Mouse (Mus musculus): ENCODE measurements at regions not wholly inside any gene's neighbourhood (a gene's known extent, or its start where the extent isn't known, plus 50 kb on each side); places are given as distances from the start of the nearest gene placed in this dataset.

- DNase-seq (ENCODE audit: low read depth, low spot score) = no peak
Observed at GRCm38 (mm10) chr5:60966939-60967338, 841.7 kb upstream of the G6pd2 start.

DNA sequence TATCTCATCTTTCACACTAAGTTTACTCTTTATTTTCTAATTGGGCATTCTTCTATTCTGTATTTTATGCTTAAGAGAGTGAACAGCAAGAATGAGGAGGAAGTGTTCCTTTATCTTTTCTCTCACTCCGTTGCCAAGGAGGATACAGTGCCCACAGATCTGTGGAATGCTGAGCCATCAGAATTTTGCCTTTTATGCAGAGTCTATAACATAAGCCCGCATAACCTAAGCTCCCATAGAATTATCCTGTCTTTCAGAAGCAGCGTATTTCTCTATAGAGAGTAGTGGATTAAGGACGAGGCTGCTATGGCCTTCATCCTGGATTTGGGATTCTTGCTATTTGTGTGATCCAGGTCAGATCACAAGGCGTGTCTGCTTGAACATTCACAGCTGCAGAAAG lies 839.1 kb upstream of the G6pd2 start:
- no peak for DNase-seq (ENCODE audit: low read depth, low spot score)

DNA sequence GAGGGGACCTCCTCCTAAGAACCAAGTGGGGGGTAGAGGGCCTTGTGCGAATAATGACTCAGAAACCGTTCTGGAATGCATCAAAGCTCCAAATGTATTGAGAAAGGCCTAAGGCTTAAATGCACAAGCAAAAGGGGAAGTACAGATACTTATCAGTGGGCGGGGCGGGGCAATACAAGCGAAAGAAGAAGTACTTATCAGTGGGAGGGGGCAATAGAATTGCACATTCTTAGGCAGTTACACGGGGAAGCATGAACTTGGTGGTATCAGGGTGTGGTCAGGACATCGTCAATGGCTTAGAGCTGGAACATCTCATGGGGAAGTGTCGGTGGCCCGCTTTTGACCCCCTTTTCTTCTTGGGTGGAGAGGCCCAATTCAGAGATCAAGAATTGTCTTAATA lies 829.9 kb upstream of the G6pd2 start:
- DNase-seq (ENCODE audit: low read depth, low spot score) = no peak

DNA sequence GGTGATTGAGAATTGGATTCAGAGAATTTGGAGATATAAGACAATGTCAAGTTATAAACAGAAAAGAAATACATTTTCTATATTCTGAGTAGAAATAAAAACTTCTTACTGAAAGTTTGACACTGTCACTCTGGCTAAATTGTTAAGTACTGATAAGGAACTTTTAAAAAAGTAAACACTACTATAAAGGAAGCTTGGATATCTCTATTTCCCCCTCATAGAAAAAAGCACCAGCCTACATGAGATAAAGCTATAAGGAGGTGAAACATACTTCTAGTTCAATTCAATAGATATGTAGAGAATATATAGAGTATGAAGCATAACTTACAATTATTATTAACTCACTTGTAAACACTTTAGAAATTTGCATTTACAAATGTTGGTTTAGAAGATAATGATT lies 820.3 kb upstream of the G6pd2 start:
- DNase-seq (ENCODE audit: low read depth, low spot score) = no peak

DNA sequence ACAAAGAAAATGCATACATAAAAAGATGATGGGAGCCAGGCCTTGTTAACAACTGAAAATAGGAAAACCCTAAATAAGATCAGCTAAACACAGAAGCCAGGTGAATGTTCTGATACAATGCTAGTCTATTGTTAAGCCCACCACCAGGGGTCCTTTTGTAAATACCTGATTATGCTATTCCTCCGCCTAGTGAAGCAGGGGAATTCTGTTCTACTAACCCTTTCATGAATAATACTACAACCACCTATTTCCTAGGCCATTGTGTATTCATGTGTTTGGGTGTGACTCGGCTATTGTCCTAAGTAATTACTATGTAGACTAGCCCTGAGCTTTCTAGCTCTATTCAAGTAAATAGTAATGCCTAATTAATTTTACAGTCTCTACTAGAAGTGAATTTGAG lies 819.3 kb upstream of the G6pd2 start:
- peak; percentile 11 for DNase-seq (ENCODE audit: low read depth, low spot score)

DNA sequence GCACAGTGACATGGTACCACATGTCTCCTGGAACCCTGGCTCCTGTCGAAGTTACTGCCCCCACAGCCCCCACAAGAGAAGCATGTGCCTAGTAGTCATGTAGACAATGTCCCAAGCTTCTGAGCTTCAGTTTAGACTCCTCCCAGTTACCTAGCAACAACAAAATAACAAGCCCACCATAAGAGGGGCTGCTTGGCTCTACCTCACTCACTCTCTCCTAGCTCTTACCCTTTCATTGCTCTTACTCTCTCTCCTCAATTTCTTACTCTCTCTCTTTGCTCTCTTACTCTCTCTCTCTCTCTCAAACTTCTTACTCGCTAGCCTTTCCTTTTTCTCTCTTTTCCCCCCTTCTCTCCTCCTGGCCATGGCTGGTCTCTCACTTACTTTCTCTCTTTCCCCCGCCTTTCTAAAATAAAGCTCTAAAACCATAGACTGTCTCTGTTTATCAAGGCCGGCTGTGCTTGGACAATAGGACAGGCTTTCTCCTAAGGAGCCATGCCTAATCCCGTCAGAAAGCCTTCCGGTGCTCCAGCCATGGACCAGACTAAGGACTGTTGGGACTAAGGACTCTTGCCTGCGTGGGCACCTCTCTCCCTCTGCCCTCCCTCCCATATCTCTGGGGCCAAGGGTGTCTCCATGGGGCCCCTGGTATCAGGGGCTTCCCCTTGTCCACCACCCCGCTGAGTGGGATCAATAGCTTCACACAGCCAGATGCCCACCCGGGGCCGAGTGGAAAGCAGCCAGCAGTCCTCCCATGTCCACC lies 813.7 kb upstream of the G6pd2 start:
- no peak for DNase-seq (ENCODE audit: low read depth, low spot score)

GRCm38 (mm10) chr5:61035539-61036089 lies 773.0 kb upstream of the G6pd2 start:
- DNase-seq (ENCODE audit: low read depth, low spot score) = no peak

All from WW6 (cell line).